In the genomic region with DNA sequence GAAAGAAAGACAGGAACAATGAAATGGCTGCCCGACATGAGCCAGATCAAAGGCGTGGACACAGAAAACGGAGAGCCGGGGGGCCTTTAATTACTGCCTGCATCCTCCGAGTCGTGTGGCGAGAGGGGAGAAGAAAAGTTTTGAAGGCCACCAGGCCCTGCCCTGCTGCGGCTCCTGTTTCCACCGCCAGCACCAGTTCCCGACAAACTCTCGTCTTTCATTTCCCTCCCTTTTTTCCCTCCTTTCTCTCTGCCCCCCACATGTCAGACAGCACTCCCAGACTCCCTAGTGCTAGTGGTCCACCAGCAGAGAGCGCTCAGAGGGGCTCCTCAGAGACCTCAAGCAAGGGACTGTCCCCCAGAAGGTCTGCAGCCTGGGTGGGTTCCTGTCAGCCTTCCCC, we compare ENCODE assay signal across 9 mouse cellular contexts.
DNase-seq lines count a peak whose midpoint lies in the region; ATAC-seq and TF ChIP-seq lines count a peak whose summit lies in the region.
"Had no signal": no experiment of that assay in that cellular context is flagged by ENCODE, and none has a peak within 500 bp of the region (broad histone marks: within the 10 kb centered on the region; RNA-seq: fewer than 3 reads in every experiment).

No protein-coding gene starts in this region.

- no peaks in the 10 kb centered on the region for H3K27me3 ChIP-seq in heart, embryonic 11.5 days (ENCODE audit: control insufficient read depth, insufficient read depth, low read length)
- no peaks in the 10 kb centered on the region for H3K27me3 ChIP-seq in lung, postnatal 0 days (replicated peaks; ENCODE audit: insufficient read depth, low read length)
- H3K27me3 ChIP-seq in limb, embryonic 12.5 days, result no peaks in the 10 kb centered on the region
- H3K27me3 ChIP-seq in stomach, postnatal 0 days (ENCODE audit: control insufficient read depth, insufficient read depth, low read length), result no peaks in the 10 kb centered on the region

- no peak overlapping the region for H3K27ac ChIP-seq in heart, embryonic 11.5 days (ENCODE audit: low read depth, low read length)
- H3K27ac ChIP-seq in lung, postnatal 0 days (ENCODE audit: low read length), result no peak overlapping the region
- peak overlapping the region; percentile 89 for H3K27ac ChIP-seq in limb, embryonic 12.5 days
- no peak overlapping the region for H3K27ac ChIP-seq in stomach, postnatal 0 days (replicated peaks)

- no peaks in the 10 kb centered on the region for H3K36me3 ChIP-seq in heart, embryonic 11.5 days (ENCODE audit: control insufficient read depth, insufficient read depth, low read length)
- H3K36me3 ChIP-seq in lung, postnatal 0 days (ENCODE audit: insufficient read depth, low read length), result no peaks in the 10 kb centered on the region
- peaks cover 4% of the 10 kb centered on the region for H3K36me3 ChIP-seq in limb, embryonic 12.5 days
- H3K36me3 ChIP-seq in stomach, postnatal 0 days (ENCODE audit: control insufficient read depth, insufficient read depth, low read length), result no peaks in the 10 kb centered on the region

- H3K4me1 ChIP-seq in heart, embryonic 11.5 days (ENCODE audit: control insufficient read depth, insufficient read depth, low read length), result peaks cover 15% of the 10 kb centered on the region
- no peaks in the 10 kb centered on the region for H3K4me1 ChIP-seq in lung, postnatal 0 days (ENCODE audit: insufficient read depth, low read depth, low read length)
- H3K4me1 ChIP-seq in limb, embryonic 12.5 days (replicated peaks), result peaks cover 37% of the 10 kb centered on the region
- H3K4me1 ChIP-seq in stomach, postnatal 0 days (replicated peaks; ENCODE audit: control insufficient read depth, insufficient read depth), result 0 out of 2 replicates have a peak, but pooled peaks cover 6% of the 10 kb centered on the region

- TF ChIP-seq EP300 in lung, postnatal 0 days (IDR thresholded peaks at IDR 0.05), result no peak
- TF ChIP-seq EP300 in stomach, postnatal 0 days (optimal IDR thresholded peaks at IDR 0.05), result no peak

- peak overlapping the region; percentile 37 for H3K4me2 ChIP-seq in heart, embryonic 11.5 days
- peak overlapping the region; percentile 8; the same call in 1 of the 2 replicates for H3K4me2 ChIP-seq in lung, postnatal 0 days (replicated peaks; ENCODE audit: low read depth, low read length)
- H3K4me2 ChIP-seq in limb, embryonic 12.5 days, result peak overlapping the region; percentile 40
- no peak overlapping the region for H3K4me2 ChIP-seq in stomach, postnatal 0 days (replicated peaks; ENCODE audit: low read depth)

- DNase-seq in heart, adult 18-20 months, result no peak
- DNase-seq in lung, postnatal 0 days (ENCODE audit: low spot score), result no peak
- DNase-seq in lung, postnatal 25 days (ENCODE audit: low spot score), result no peak
- no peak for DNase-seq in stomach, postnatal 0 days (ENCODE audit: low spot score)
- no peak for DNase-seq in urinary bladder, postnatal 25 days (ENCODE audit: low spot score)
- DNase-seq: lung, postnatal 36 days had no signal

- 31% methylated on average over 12 of the region's 12 CpGs for WGBS in heart, embryonic 11.5 days (ENCODE audit: insufficient replicate concordance)
- WGBS in lung, postnatal 0 days, result 43% methylated on average over 9 of the region's 12 CpGs
- 1% methylated on average over 12 of the region's 12 CpGs for WGBS in limb, embryonic 12.5 days
- 28% methylated on average over 12 of the region's 12 CpGs for WGBS in stomach, postnatal 0 days

- peak; percentile 25 for TF ChIP-seq CTCF in lung, postnatal 0 days (IDR thresholded peaks at IDR 0.05)
- TF ChIP-seq CTCF in stomach, postnatal 0 days (IDR thresholded peaks at IDR 0.05; ENCODE audit: low read depth), result peak; percentile 21; the same call in 1 of the 2 replicates

- H3K9ac ChIP-seq in heart, embryonic 11.5 days (ENCODE audit: low read depth, low read length), result no peak overlapping the region
- no peak overlapping the region for H3K9ac ChIP-seq in lung, postnatal 0 days (replicated peaks; ENCODE audit: low read depth)
- peak overlapping the region; percentile 35; the same call in 1 of the 2 replicates for H3K9ac ChIP-seq in limb, embryonic 12.5 days (replicated peaks)
- no peak overlapping the region for H3K9ac ChIP-seq in stomach, postnatal 0 days (ENCODE audit: low read length)

- no peak overlapping the region for H3K4me3 ChIP-seq in heart, embryonic 11.5 days (ENCODE audit: low read depth, low read length)
- H3K4me3 ChIP-seq in lung, postnatal 0 days (ENCODE audit: low read depth, low read length), result no peak overlapping the region
- H3K4me3 ChIP-seq in limb, embryonic 12.5 days (replicated peaks), result no peak overlapping the region
- no peak overlapping the region for H3K4me3 ChIP-seq in stomach, postnatal 0 days (ENCODE audit: low read depth, low read length)

- no peaks in the 10 kb centered on the region for H3K9me3 ChIP-seq in heart, embryonic 11.5 days (replicated peaks; ENCODE audit: control insufficient read depth, low read length)
- H3K9me3 ChIP-seq in lung, postnatal 0 days (ENCODE audit: low read length), result no peaks in the 10 kb centered on the region
- no peaks in the 10 kb centered on the region for H3K9me3 ChIP-seq in limb, embryonic 12.5 days
- no peaks in the 10 kb centered on the region for H3K9me3 ChIP-seq in stomach, postnatal 0 days (ENCODE audit: control insufficient read depth, low read length)

- no peak for ATAC-seq in heart, embryonic 11.5 days (replicated peaks; ENCODE audit: insufficient number of reproducible peaks, low FRiP score, low TSS enrichment)
- ATAC-seq in lung, postnatal 0 days, result no peak
- no peak; the same call in 1 of the 2 replicates for ATAC-seq in limb, embryonic 12.5 days (ENCODE audit: insufficient number of reproducible peaks, insufficient read depth, low FRiP score, low TSS enrichment, low read depth)
- ATAC-seq in stomach, postnatal 0 days (ENCODE audit: low FRiP score, low TSS enrichment), result no peak
- no peak for ATAC-seq in inflammation-experienced regulatory T-cells, adult 6 months
